Mouse (Mus musculus) spleen, postnatal 36 days (tissue): ENCODE measurements around the gene Cpa4.

Source experiments
- DNase-seq, 2 experiments: peaks; one replicate each; pipeline ENCODE4 v3.0.0; 2022; ENCODE audit warnings: low spot score in 2 of 2, mixed read lengths in 1 of 2

Gene Cpa4

GRCm38 (mm10) chr6:30551644-30552580 lies 16.3 kb upstream of the Cpa4 start:
- DNase-seq: no peak

DNA sequence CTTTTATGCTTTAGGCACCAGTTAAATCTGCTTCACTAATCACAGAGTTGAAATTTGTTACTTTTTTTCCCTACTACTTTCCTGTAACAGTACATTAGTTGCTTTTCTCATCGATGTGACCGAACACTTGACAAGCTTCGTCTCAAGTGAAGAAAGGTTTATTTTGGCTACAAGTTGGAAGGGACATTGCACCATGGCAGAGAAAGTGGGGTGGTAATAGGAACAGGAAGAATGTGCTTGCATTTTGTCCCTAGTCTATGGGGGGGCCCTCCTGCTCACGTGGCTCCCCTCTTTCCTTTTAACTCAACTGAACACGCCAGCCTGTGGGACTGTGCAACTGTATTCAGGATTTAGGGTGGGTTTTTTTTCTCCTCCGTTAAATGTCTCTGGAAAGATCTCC lies 15.5 kb upstream of the Cpa4 start:
- no peak for DNase-seq

GRCm38 (mm10) chr6:30553381-30554010 lies 14.7 kb upstream of the Cpa4 start:
- DNase-seq: no peak

- no peak for DNase-seq
Measured at GRCm38 (mm10) chr6:30554092-30554491, 14.1 kb upstream of the Cpa4 start.

DNA sequence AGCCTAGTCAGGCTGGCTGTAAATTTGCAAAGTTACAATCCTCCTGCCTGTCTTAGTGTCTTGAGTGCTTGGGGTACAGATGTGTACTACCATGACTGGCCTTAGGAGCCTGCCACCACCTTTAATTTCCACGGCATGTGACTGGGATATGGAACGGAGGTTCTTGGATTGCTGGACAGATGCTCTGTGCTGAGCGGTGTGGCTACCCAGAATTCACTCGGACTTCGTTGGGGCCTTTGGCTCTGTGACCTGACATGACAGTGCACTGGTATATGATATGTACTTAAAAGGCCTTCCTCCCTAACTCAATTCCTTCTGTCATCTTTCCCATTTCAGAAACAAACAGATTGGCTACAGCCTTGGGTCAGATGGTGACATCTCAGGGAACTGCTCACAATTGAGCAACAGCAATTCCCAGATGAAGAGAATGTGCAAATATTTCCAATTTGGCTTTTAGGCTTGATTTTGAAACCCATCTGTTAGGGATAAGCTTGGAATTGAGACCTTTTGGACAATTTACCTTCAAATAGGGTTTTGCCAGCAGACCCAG lies 13.5 kb upstream of the Cpa4 start:
- DNase-seq: no peak

- DNase-seq: no peak
Measured at GRCm38 (mm10) chr6:30556080-30556479, 12.1 kb upstream of the Cpa4 start.

DNA sequence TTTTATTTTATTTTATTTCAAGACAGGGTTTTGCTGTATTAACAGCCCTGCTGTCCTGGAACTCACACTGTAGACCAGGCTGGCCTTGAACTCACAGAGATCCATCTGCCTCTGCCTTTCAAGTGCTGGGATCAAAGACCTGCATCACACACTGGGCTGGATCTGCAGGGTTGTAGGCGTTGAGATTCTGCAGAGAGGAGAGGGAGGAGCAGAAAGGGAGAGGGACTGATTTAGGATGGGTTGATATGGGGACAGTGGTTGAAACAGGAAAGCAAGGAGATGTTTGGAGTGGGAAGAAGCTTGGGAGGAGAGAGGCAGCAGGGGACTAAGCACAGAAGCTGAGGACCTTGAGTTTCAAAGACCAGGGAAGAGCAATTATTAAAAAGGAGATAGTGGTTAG lies 8.4 kb upstream of the Cpa4 start:
- DNase-seq: no peak

DNA sequence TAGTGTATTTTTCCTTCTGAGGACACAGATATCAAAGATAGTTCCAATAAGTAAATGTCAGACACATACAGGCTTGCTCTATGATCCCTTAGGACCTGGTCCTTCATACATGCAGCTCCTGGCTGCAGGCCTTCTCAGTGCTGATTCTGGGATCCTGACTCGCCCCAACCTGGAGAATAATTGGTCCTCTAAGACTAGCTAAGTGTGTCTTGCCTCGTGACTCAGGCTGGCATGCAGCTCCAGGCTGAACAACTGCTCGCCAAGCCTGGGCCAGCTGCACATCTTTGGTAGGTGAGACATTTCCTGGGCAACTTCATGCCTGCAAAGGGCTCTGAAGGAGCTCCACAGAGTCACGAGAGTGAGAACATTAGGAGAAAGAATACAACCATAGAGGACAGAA lies 6.0 kb upstream of the Cpa4 start:
- no peak for DNase-seq

DNA sequence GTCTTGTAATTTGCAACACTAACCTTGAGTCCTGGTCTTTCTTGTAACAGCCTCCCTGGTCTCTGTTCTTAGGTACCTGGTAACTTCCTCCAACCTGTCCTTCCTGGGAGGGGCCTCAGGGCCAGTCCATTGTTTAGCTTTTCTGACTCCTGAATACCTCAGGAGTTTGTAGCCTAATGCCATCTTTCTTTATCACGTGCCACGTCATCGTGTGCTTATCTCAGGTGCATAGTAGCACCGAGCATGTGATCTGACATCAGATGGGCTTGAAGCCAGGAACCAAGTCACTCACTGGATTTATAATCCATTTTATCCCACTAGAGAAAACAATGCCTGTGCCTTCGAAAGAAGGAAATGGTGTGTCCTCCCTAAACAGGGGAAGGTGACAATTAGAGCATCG lies 4.6 kb upstream of the Cpa4 start:
- DNase-seq: no peak

DNA sequence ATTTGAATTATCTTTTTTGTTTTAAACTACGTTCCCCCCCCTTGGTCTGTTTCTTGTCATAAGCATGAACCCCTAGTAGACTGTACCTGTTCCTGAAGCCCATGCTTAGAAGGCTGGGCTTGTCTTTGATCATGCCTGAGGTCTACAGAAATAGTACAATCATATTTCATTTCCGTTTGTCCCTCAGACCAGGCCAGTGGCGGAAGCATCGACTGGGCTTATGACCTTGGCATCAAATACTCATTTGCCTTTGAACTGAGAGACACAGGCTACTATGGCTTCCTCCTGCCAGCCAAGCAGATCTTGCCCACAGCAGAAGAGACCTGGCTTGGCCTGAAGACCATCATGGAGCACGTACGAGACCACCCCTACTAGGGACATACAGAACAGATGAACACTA lies 4.1 kb upstream of the Cpa4 start:
- DNase-seq: no peak

- DNase-seq: no peak
Measured at GRCm38 (mm10) chr6:30569331-30569730, 1.2 kb downstream of the Cpa4 start.

- DNase-seq: no peak
Measured at GRCm38 (mm10) chr6:30570012-30570411, 1.8 kb downstream of the Cpa4 start.

- DNase-seq: no peak
Measured at GRCm38 (mm10) chr6:30572456-30573311, 4.5 kb downstream of the Cpa4 start.

GRCm38 (mm10) chr6:30573380-30573779 lies 5.2 kb downstream of the Cpa4 start:
- DNase-seq: no peak

- DNase-seq: no peak
Measured at GRCm38 (mm10) chr6:30574945-30575344, 6.8 kb downstream of the Cpa4 start.

GRCm38 (mm10) chr6:30576477-30577203 lies 8.5 kb downstream of the Cpa4 start:
- DNase-seq: no peak

DNA sequence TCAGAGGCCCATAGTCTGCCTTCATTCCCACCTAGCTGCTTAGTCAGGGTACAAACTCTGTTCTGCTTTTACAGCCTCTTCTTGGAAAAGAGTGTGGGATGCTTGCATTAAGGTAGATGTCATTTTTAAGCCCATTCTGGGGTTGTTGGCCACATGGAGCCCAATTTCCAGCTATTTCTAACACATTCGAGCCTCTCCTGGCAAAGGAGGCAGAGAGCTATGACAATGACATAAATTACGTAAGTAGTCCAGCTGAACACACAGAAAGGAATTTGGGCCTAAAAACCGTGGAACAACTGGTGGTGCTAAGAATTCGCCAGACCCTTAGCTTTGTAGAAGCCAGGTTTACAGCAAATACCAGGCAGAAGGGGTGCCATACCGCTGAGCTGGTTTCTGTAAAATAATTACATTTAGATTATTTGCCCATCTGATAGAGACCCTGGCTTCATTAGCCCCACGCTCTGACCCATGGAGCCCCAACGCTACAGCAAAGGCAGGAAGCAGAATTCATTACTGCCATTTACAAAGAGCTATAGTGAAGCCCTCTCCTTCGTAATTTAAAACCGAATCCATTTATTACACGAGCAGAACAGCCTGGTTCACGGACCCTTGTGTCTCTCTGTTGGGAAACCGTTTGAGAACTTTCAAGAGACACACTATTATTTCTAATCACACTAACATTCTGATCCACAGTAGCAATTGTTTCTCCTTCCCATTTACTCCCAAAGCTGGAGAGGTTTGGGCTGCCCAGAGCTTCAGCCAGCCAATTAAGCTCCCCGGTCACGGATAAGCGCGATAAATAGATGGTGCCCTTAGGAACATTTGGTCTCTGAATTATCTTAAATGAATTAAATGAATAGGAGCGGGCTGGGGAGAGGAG lies 12.0 kb downstream of the Cpa4 start:
- DNase-seq: no peak

GRCm38 (mm10) chr6:30580841-30581176 lies 12.6 kb downstream of the Cpa4 start:
- DNase-seq: no peak

DNA sequence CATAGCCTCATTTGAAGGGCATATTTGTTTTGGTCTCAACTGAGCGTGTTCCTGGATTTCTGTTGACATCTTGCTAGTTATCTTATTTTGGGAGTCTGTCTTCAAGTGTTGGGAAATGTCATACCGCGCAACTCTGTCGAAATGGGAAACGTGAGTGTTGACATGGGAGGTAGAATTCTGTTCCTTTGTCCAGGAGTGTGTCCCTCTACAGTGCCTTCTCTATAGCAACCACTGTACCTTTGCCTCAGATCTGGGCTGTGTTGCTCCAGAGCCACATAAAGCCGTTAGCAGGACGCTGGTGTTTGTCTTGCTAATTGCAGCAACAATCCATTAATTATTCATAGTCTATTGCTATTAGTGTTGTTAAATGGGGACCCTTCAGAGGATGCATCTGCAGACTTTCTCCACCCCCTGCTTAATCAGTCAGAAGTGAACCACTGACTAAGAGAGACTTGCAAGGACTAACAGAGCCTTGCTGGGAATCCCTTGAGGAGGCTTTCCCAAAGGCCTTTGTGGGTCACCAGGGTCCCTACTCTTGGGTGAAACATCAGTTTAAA lies 18.8 kb downstream of the Cpa4 start:
- no peak for DNase-seq

DNA sequence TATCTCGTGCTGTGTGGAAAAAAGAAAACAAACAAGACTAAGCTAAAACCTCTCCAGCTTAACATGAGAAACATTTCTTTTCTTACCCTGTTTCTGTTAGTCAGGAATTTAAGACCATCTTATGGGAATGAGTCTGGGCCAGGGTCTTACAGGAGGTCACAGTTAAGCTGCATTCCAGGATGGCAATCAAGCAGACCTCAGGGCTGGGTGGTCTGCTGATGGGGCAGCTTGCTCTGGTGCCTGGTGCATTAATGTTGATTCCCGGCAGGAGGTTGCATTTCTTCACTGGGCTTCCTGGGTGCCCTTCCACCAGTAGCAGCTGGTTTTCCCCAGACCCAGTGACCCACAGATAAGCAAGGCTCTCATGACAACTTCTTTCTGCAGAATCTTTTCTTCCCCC lies 21.6 kb downstream of the Cpa4 start:
- DNase-seq: no peak
